Mouse (Mus musculus) megakaryocyte, embryonic 14.5 days (primary cell): ENCODE measurements at regions not wholly inside any gene's neighbourhood (a gene's known extent, or its start where the extent isn't known, plus 50 kb on each side); places are given as distances from the start of the nearest gene placed in this dataset.

Experiments
- FLI1 ChIP-seq: IDR thresholded peaks from 2 replicates; pipeline ENCODE4 v1.6.1; 2012; ENCODE audit warnings: low read length, inconsistent platforms, mixed read lengths
- GATA1 ChIP-seq: IDR thresholded peaks from 3 replicates; pipeline ENCODE4 v1.6.1; 2012; ENCODE audit warnings: mixed read lengths, low read length, inconsistent platforms, borderline replicate concordance

DNA sequence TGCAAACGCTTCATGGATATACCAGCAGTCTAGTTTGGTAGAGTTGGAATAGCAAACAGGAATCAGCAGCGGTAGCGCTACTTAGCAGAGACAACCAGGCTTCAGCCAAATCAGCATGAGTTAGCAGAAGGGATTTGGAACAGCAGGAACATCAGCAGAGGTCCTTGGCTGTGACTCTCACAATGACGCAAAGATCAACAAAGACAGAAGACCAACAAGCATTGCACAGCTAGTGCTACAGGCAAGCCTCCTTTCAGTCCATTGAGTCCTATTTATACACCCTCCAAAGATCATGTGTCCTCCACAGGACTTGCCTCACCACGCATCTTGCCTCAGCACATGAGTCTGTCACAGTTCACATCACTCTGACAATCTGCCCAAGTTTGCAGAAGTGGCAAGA is 61.6 kb upstream of the Cdyl start:
- no peak for TF ChIP-seq GATA1
- TF ChIP-seq FLI1, result no peak
